Mouse (Mus musculus): Measurements from ENCODE around the gene Hpdl. TPM values are rescaled to one million over a fixed set of nuclear protein-coding genes. Genes with fewer than 3 reads are reported as not detected.
A peak's percentile ranks its signal among the peaks of the same experiment; 100 is the strongest.

Hpdl gene
- polyA plus RNA-seq, 1 experiment from 2014 or later, result 0.59 TPM

DNA sequence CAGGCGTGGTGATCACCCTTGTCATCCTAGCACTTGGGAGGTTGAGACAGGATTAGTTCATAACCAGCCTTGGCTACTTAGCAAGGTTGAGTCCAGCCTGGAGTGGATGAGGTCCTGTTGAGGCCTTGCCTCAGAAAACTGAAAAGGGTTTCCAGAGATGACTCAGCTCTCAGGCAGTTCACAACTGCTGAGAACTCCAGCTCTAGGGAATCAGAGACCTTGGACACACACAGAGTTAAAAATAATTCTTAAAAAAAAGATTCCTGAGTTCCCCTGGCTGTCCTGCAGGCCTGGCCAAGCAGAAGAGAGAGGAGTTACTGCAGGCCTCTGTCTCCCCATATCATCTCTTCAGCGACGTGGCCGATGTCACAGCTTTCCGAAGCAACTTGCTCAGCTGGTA is 6.2 kb downstream of the Hpdl start:
- H3K27me3 ChIP-seq (ENCODE audit: control insufficient read depth, insufficient read depth, low read depth, low read length), result peaks cover 6% of the 10 kb centered on the region; the same call in 1 of the 2 replicates

DNA sequence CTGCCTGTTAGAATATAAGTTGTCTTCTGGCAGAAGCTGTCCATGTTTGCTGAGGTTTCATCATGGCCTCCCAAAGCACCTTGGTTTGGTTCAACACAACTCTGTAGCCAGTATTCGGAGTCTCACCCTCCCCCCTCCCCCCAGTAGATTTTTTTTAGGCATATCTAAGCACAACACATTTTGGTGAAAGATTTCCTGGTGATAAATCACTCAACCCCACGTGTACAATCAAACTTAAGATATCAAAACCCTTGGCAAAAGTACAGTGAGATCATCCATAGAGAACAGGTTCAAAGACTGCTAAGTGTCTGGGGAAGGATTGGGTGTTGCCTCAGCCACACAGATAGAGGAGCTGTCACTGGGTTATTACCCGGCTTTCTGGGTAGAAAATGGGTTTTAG is 10.5 kb downstream of the Hpdl start:
- Histone ChIP-seq H3K4me2 (ENCODE audit: low read length) (no peak overlapping the region), H3K9me3 (replicated peaks; ENCODE audit: control insufficient read depth, low read length, poor library complexity, severe bottlenecking) (no peaks in the 10 kb centered on the region), H3K36me3 (ENCODE audit: control insufficient read depth, insufficient read depth, low read length) (no peaks in the 10 kb centered on the region), H3K4me3 (ENCODE audit: low read depth, low read length) (no peak overlapping the region), H3K9ac (ENCODE audit: low read depth, low read length) (no peak overlapping the region), H3K27me3 (ENCODE audit: control insufficient read depth, insufficient read depth, low read depth, low read length) (no peaks in the 10 kb centered on the region), H3K4me1 (ENCODE audit: control insufficient read depth, insufficient read depth, low read length) (peaks cover 12% of the 10 kb centered on the region), H3K27ac (ENCODE audit: low read length) (no peak overlapping the region)
- no peak for ATAC-seq
- WGBS, result 83% methylated on average over 3 of the region's 3 CpGs

More for the DNA sequence above, 6.2 kb downstream of the Hpdl start:
- Histone ChIP-seq H3K27ac (ENCODE audit: low read length) (no peak overlapping the region), H3K9me3 (replicated peaks; ENCODE audit: control insufficient read depth, low read length, poor library complexity, severe bottlenecking) (no peaks in the 10 kb centered on the region), H3K36me3 (ENCODE audit: control insufficient read depth, insufficient read depth, low read length) (no peaks in the 10 kb centered on the region), H3K4me1 (ENCODE audit: control insufficient read depth, insufficient read depth, low read length) (no peaks in the 10 kb centered on the region; the same call in 1 of the 2 replicates), H3K9ac (ENCODE audit: low read depth, low read length) (no peak overlapping the region), H3K4me2 (ENCODE audit: low read length) (no peak overlapping the region), H3K4me3 (ENCODE audit: low read depth, low read length) (no peak overlapping the region)
- WGBS, result 91% methylated on average over 5 of the region's 5 CpGs
- no peak for ATAC-seq

- H3K36me3 ChIP-seq (ENCODE audit: control insufficient read depth, insufficient read depth, low read length), result peaks cover 21% of the 10 kb centered on the region
- peak within 1 kb of the TSS; percentile 78 for H3K4me2 ChIP-seq (ENCODE audit: low read length)
- H3K27me3 ChIP-seq (ENCODE audit: control insufficient read depth, insufficient read depth, low read depth, low read length), result no peaks in the 10 kb centered on the region
- H3K4me1 ChIP-seq (ENCODE audit: control insufficient read depth, insufficient read depth, low read length), result peaks cover 12% of the 10 kb centered on the region
- peak within 1 kb of the TSS; percentile 79 for H3K9ac ChIP-seq (ENCODE audit: low read depth, low read length)
- ATAC-seq, result peak; percentile 99
- peak within 1 kb of the TSS; percentile 78 for H3K4me3 ChIP-seq (ENCODE audit: low read depth, low read length)
- peak within 1 kb of the TSS; percentile 90 for H3K27ac ChIP-seq (ENCODE audit: low read length)
- under 1% methylated on average over 58 of the region's 58 CpGs for WGBS
- H3K9me3 ChIP-seq (replicated peaks; ENCODE audit: control insufficient read depth, low read length, poor library complexity, severe bottlenecking), result no peaks in the 10 kb centered on the region
Measured at GRCm38 (mm10) chr4:116807197-116808129, 14.0 kb downstream of the Hpdl start, which contains the start of the genes Toe1 and Mutyh. Toe1 (minus strand) TSS chr4:116807640. Mutyh (plus strand) TSS chr4:116807723.

DNA sequence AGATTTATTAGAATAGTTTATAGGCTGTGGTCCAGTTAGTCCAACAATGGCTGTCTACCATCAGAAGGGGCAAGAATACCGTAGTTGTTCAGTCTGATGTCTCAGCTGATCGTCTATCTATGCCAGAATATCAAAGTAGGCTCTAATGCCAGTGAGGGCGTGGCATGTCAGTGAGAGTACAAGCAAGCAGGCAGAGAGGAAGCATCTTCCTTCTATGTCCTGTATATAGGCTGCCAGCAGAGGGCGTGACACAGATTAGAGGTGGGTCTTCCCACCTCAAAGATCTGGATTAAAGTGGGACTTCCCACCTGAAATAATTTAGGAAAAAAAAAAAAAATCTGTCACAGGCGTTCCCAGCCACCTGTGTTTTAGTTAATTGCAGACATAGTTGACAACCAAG is 21.6 kb downstream of the Hpdl start:
- peaks cover 19% of the 10 kb centered on the region for H3K36me3 ChIP-seq (ENCODE audit: control insufficient read depth, insufficient read depth, low read length)
- no peaks in the 10 kb centered on the region for H3K4me1 ChIP-seq (ENCODE audit: control insufficient read depth, insufficient read depth, low read length)
- WGBS, result 36% methylated on average over 5 of the region's 5 CpGs
- no peak for ATAC-seq
- no peaks in the 10 kb centered on the region for H3K9me3 ChIP-seq (replicated peaks; ENCODE audit: control insufficient read depth, low read length, poor library complexity, severe bottlenecking)
- no peak overlapping the region for H3K4me3 ChIP-seq (ENCODE audit: low read depth, low read length)
- H3K4me2 ChIP-seq (ENCODE audit: low read length), result no peak overlapping the region
- H3K27ac ChIP-seq (ENCODE audit: low read length), result no peak overlapping the region
- H3K27me3 ChIP-seq (ENCODE audit: control insufficient read depth, insufficient read depth, low read depth, low read length), result no peaks in the 10 kb centered on the region
- no peak overlapping the region for H3K9ac ChIP-seq (ENCODE audit: low read depth, low read length)

GRCm38 (mm10) chr4:116796442-116797110 is 24.9 kb downstream of the Hpdl start:
- H3K9me3 ChIP-seq (replicated peaks; ENCODE audit: control insufficient read depth, low read length, poor library complexity, severe bottlenecking), result no peaks in the 10 kb centered on the region
- H3K9ac ChIP-seq (ENCODE audit: low read depth, low read length), result no peak overlapping the region
- no peak overlapping the region for H3K27ac ChIP-seq (ENCODE audit: low read length)
- H3K36me3 ChIP-seq (ENCODE audit: control insufficient read depth, insufficient read depth, low read length), result no peaks in the 10 kb centered on the region; the same call in 1 of the 2 replicates
- H3K27me3 ChIP-seq (ENCODE audit: control insufficient read depth, insufficient read depth, low read depth, low read length), result no peaks in the 10 kb centered on the region
- no peak overlapping the region for H3K4me2 ChIP-seq (ENCODE audit: low read length)
- ATAC-seq, result no peak
- no peak overlapping the region for H3K4me3 ChIP-seq (ENCODE audit: low read depth, low read length)
- WGBS, result 77% methylated on average over 1 of the region's 1 CpGs
- H3K4me1 ChIP-seq (ENCODE audit: control insufficient read depth, insufficient read depth, low read length), result no peaks in the 10 kb centered on the region

- WGBS, result 71% methylated on average over 2 of the region's 2 CpGs
- H3K4me2 ChIP-seq (ENCODE audit: low read length), result no peak overlapping the region
- H3K36me3 ChIP-seq (ENCODE audit: control insufficient read depth, insufficient read depth, low read length), result no peaks in the 10 kb centered on the region
- H3K9ac ChIP-seq (ENCODE audit: low read depth, low read length), result no peak overlapping the region
- no peaks in the 10 kb centered on the region for H3K9me3 ChIP-seq (replicated peaks; ENCODE audit: control insufficient read depth, low read length, poor library complexity, severe bottlenecking)
- no peak for ATAC-seq
- no peaks in the 10 kb centered on the region for H3K4me1 ChIP-seq (ENCODE audit: control insufficient read depth, insufficient read depth, low read length)
- no peak overlapping the region for H3K27ac ChIP-seq (ENCODE audit: low read length)
- H3K27me3 ChIP-seq (ENCODE audit: control insufficient read depth, insufficient read depth, low read depth, low read length), result no peaks in the 10 kb centered on the region
- H3K4me3 ChIP-seq (ENCODE audit: low read depth, low read length), result no peak overlapping the region
Measured at GRCm38 (mm10) chr4:116794273-116794672, 27.2 kb downstream of the Hpdl start.

GRCm38 (mm10) chr4:116792453-116792852 is 29.1 kb downstream of the Hpdl start:
- Histone ChIP-seq H3K4me1 (ENCODE audit: control insufficient read depth, insufficient read depth, low read length) (0 out of 2 replicates have a peak, but pooled peaks cover 2% of the 10 kb centered on the region), H3K27ac (ENCODE audit: low read length) (no peak overlapping the region), H3K27me3 (ENCODE audit: control insufficient read depth, insufficient read depth, low read depth, low read length) (no peaks in the 10 kb centered on the region), H3K9ac (ENCODE audit: low read depth, low read length) (no peak overlapping the region), H3K4me2 (ENCODE audit: low read length) (no peak overlapping the region), H3K9me3 (replicated peaks; ENCODE audit: control insufficient read depth, low read length, poor library complexity, severe bottlenecking) (no peaks in the 10 kb centered on the region), H3K4me3 (ENCODE audit: low read depth, low read length) (no peak overlapping the region), H3K36me3 (ENCODE audit: control insufficient read depth, insufficient read depth, low read length) (no peaks in the 10 kb centered on the region)
- no peak for ATAC-seq
- WGBS, result 88% methylated on average over 8 of the region's 8 CpGs

DNA sequence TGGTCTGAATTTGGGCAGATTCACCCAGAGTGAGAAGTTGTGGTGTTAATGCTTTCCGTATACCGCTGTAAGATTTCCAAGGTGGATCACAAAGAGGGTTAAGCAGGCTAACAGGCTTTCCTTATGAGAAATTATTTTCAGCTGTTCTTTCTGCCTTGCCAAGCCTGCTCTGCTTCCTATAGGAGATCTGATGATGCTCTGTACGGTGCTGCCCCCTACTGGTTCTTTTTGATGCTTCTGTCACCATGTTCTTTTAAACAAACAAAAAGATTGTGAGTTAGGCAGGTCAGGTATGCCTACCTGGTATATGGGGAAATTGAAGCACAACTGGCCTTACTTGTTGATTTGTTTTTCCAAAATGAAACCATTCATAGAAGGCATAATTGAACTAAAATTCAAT is 32.6 kb downstream of the Hpdl start:
- Histone ChIP-seq H3K4me1 (ENCODE audit: control insufficient read depth, insufficient read depth, low read length) (0 out of 2 replicates have a peak, but pooled peaks cover 2% of the 10 kb centered on the region), H3K9me3 (replicated peaks; ENCODE audit: control insufficient read depth, low read length, poor library complexity, severe bottlenecking) (no peaks in the 10 kb centered on the region), H3K4me3 (ENCODE audit: low read depth, low read length) (no peak overlapping the region), H3K9ac (ENCODE audit: low read depth, low read length) (0 out of 2 replicates have a peak overlapping the region, but pooled peaks have one; percentile 38), H3K27me3 (ENCODE audit: control insufficient read depth, insufficient read depth, low read depth, low read length) (no peaks in the 10 kb centered on the region), H3K36me3 (ENCODE audit: control insufficient read depth, insufficient read depth, low read length) (no peaks in the 10 kb centered on the region), H3K27ac (ENCODE audit: low read length) (no peak overlapping the region), H3K4me2 (ENCODE audit: low read length) (no peak overlapping the region)
- ATAC-seq, result peak; percentile 73
- 10% methylated on average over 3 of the region's 3 CpGs for WGBS

Data from midbrain, embryonic 16.5 days (tissue).